Comparison of ENCODE assay signal across 8 mouse cellular contexts in genomic region chr7:78566617-78567016, GRCm38 (mm10).
DNase-seq lines count a peak whose midpoint lies in the region; ATAC-seq lines count a peak whose summit lies in the region.

No protein-coding gene starts in this region.

- no peak overlapping the region for H3K9ac ChIP-seq in embryonic facial prominence, embryonic 11.5 days (replicated peaks; ENCODE audit: low read length)
- no peak overlapping the region for H3K9ac ChIP-seq in midbrain, embryonic 14.5 days (replicated peaks; ENCODE audit: low read length)
- H3K9ac ChIP-seq in midbrain, embryonic 16.5 days (ENCODE audit: low read depth, low read length) = no peak overlapping the region

- 45% methylated on average over 3 of the region's 3 CpGs for WGBS in embryonic facial prominence, embryonic 11.5 days
- 45% methylated on average over 3 of the region's 3 CpGs for WGBS in embryonic facial prominence, embryonic 10.5 days
- WGBS in midbrain, embryonic 14.5 days = 50% methylated on average over 3 of the region's 3 CpGs
- 53% methylated on average over 3 of the region's 3 CpGs for WGBS in midbrain, embryonic 16.5 days

- H3K27ac ChIP-seq in embryonic facial prominence, embryonic 11.5 days (replicated peaks; ENCODE audit: low read depth, low read length) = no peak overlapping the region
- H3K27ac ChIP-seq in embryonic facial prominence, embryonic 10.5 days (replicated peaks) = no peak overlapping the region
- no peak overlapping the region for H3K27ac ChIP-seq in midbrain, embryonic 14.5 days (replicated peaks; ENCODE audit: low read depth, low read length)
- no peak overlapping the region for H3K27ac ChIP-seq in midbrain, embryonic 16.5 days (ENCODE audit: low read length)

- no peak overlapping the region for H3K4me3 ChIP-seq in embryonic facial prominence, embryonic 11.5 days (ENCODE audit: low read depth, low read length)
- no peak overlapping the region for H3K4me3 ChIP-seq in embryonic facial prominence, embryonic 10.5 days
- no peak overlapping the region for H3K4me3 ChIP-seq in midbrain, embryonic 14.5 days (replicated peaks; ENCODE audit: low read depth, low read length)
- no peak overlapping the region for H3K4me3 ChIP-seq in midbrain, embryonic 16.5 days (ENCODE audit: low read depth, low read length)

- peak; percentile 44 for DNase-seq in embryonic facial prominence, embryonic 11.5 days (ENCODE audit: low spot score)
- no peak for DNase-seq in embryonic facial prominence, embryonic 10.5 days (ENCODE audit: low spot score)
- peak; percentile 71 for DNase-seq in midbrain, embryonic 14.5 days
- DNase-seq in cerebellum, postnatal 10 days = peak; percentile 65 to 84
- peak; percentile 71 for DNase-seq in retina, postnatal 1 day
- no peak for DNase-seq in frontal cortex, postnatal 25 days (ENCODE audit: low spot score in 2 of 2)
- no peak for DNase-seq in heart, adult 11 months

- H3K9me3 ChIP-seq in embryonic facial prominence, embryonic 11.5 days (replicated peaks; ENCODE audit: control insufficient read depth, low read length) = no peaks in the 10 kb centered on the region
- no peaks in the 10 kb centered on the region for H3K9me3 ChIP-seq in embryonic facial prominence, embryonic 10.5 days
- no peaks in the 10 kb centered on the region for H3K9me3 ChIP-seq in midbrain, embryonic 14.5 days (ENCODE audit: control insufficient read depth, low read length)
- H3K9me3 ChIP-seq in midbrain, embryonic 16.5 days (replicated peaks; ENCODE audit: control insufficient read depth, low read length, poor library complexity, severe bottlenecking) = no peaks in the 10 kb centered on the region

- no peak for ATAC-seq in embryonic facial prominence, embryonic 11.5 days (replicated peaks; ENCODE audit: insufficient number of reproducible peaks, low FRiP score, low TSS enrichment, low read depth)
- ATAC-seq in midbrain, embryonic 14.5 days (ENCODE audit: low FRiP score, low TSS enrichment) = no peak
- no peak for ATAC-seq in midbrain, embryonic 16.5 days

- no peaks in the 10 kb centered on the region for H3K4me1 ChIP-seq in embryonic facial prominence, embryonic 11.5 days (ENCODE audit: control insufficient read depth, insufficient read depth, low read length)
- peaks cover 3% of the 10 kb centered on the region; the same call in 1 of the 2 replicates for H3K4me1 ChIP-seq in embryonic facial prominence, embryonic 10.5 days
- peaks cover 7% of the 10 kb centered on the region; the same call in 1 of the 2 replicates for H3K4me1 ChIP-seq in midbrain, embryonic 14.5 days (ENCODE audit: control insufficient read depth, insufficient read depth, low read length)
- H3K4me1 ChIP-seq in midbrain, embryonic 16.5 days (ENCODE audit: control insufficient read depth, insufficient read depth, low read length) = peaks cover 12% of the 10 kb centered on the region

- no peak overlapping the region for H3K4me2 ChIP-seq in embryonic facial prominence, embryonic 11.5 days (ENCODE audit: low read depth, low read length)
- no peak overlapping the region for H3K4me2 ChIP-seq in midbrain, embryonic 14.5 days (ENCODE audit: low read length)
- no peak overlapping the region for H3K4me2 ChIP-seq in midbrain, embryonic 16.5 days (ENCODE audit: low read length)

- peaks cover 6% of the 10 kb centered on the region; the same call in 1 of the 2 replicates for H3K27me3 ChIP-seq in embryonic facial prominence, embryonic 11.5 days (ENCODE audit: control insufficient read depth, insufficient read depth, low read length)
- peaks cover 20% of the 10 kb centered on the region for H3K27me3 ChIP-seq in embryonic facial prominence, embryonic 10.5 days (replicated peaks; ENCODE audit: low read depth, poor library complexity, severe bottlenecking)
- no peaks in the 10 kb centered on the region for H3K27me3 ChIP-seq in midbrain, embryonic 14.5 days (ENCODE audit: control insufficient read depth, insufficient read depth, low read length)
- H3K27me3 ChIP-seq in midbrain, embryonic 16.5 days (ENCODE audit: control insufficient read depth, insufficient read depth, low read depth, low read length) = no peaks in the 10 kb centered on the region; the same call in 1 of the 2 replicates

- H3K36me3 ChIP-seq in embryonic facial prominence, embryonic 11.5 days (replicated peaks; ENCODE audit: control insufficient read depth, insufficient read depth, low read depth, low read length) = no peaks in the 10 kb centered on the region
- H3K36me3 ChIP-seq in embryonic facial prominence, embryonic 10.5 days (replicated peaks) = no peaks in the 10 kb centered on the region
- H3K36me3 ChIP-seq in midbrain, embryonic 14.5 days (ENCODE audit: control insufficient read depth, insufficient read depth, low read length) = no peaks in the 10 kb centered on the region
- H3K36me3 ChIP-seq in midbrain, embryonic 16.5 days (ENCODE audit: control insufficient read depth, insufficient read depth, low read length) = no peaks in the 10 kb centered on the region

Comparison
In these comparisons a context has a peak if more than half of its experiments do, and no peak if none do; other contexts are left out.
1. DNase-seq: peak in embryonic facial prominence, embryonic 11.5 days (single experiment), midbrain, embryonic 14.5 days (single experiment), cerebellum, postnatal 10 days (2 of 2) and retina, postnatal 1 day (single experiment); none in embryonic facial prominence, embryonic 10.5 days (single experiment), frontal cortex, postnatal 25 days (0 of 2) and heart, adult 11 months (single experiment).